Mouse (Mus musculus) brain, embryonic 14.5 days (tissue): Measurements from ENCODE around the gene Mnd1.

Source experiments
- CTCF ChIP-seq: fragments of 200-500 bp; IDR thresholded peaks from 2 replicates; pipeline ENCODE4 v1.5.1; 2012; ENCODE audit warnings: inconsistent platforms, mild to moderate bottlenecking, moderate library complexity, borderline replicate concordance; ENCODE audit not compliant: insufficient read depth, insufficient read length; ENCODE audit errors: extremely low read depth
- POLR2A ChIP-seq: fragments of 200-500 bp; IDR thresholded peaks from 2 replicates; pipeline ENCODE4 v1.6.1; 2012; ENCODE audit warnings: mild to moderate bottlenecking, inconsistent platforms, borderline replicate concordance; ENCODE audit not compliant: poor library complexity, insufficient read depth, insufficient read length, severe bottlenecking; ENCODE audit errors: extremely low read depth

DNA sequence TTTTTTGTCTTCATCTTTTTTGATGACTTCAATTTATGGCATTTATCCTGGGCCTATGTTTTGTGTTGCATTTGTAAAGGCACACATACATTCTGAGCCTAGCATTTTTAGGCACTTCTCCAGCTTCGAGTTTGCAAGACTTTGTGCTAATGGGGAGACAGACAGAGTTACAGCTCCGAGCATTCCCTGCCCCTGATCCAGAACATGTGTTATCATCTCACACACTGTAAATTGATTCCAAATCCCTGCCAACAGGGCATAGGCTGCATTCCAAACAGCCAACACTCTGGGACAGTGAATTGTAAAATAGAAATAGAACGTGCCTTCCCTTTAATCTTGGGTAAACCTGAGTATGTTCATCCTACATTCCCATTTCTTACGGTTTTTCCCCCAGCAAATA, 95.9 kb downstream of the Mnd1 start:
- TF ChIP-seq CTCF = no peak
- no peak for TF ChIP-seq POLR2A
